Mouse (Mus musculus) monocyte, adult 2 months (primary cell): Measurements from ENCODE around the gene Cmtm8.

Experiments used
- DNase-seq, 2 experiments: peaks; one replicate each; pipeline ENCODE4 v3.0.0; 2022; ENCODE audit warnings: low spot score in 2 of 2, low read depth in 1 of 2

The Cmtm8 gene

GRCm38 (mm10) chr9:114844017-114844662 is at the start of gene Cmtm8:
TSS of gene Cmtm8 (minus strand) at chr9:114844156.
- peak; percentile 12 to 42 for DNase-seq

GRCm38 (mm10) chr9:114892974-114893373 is 49.0 kb upstream of the Cmtm8 start:
- DNase-seq, result no peak

DNA sequence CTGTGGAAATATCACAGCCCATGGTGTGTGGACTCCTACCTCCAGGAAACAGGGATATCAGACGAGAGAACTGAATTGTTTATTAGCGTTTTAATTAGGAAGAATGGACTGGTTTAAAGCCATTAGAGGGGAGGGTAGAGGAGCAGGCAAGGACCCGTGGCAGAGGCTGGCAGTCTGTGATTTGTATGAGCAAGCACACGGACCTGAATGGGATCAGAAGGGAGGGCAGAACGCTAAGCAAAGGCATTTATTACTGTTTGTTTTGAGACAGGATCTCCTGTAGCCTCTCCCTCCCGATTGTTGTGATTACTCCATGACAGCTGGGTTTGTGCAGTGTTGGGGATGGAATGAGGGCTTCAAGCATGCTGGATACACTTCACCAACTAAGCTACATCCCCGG is 46.4 kb upstream of the Cmtm8 start:
- no peak for DNase-seq

DNA sequence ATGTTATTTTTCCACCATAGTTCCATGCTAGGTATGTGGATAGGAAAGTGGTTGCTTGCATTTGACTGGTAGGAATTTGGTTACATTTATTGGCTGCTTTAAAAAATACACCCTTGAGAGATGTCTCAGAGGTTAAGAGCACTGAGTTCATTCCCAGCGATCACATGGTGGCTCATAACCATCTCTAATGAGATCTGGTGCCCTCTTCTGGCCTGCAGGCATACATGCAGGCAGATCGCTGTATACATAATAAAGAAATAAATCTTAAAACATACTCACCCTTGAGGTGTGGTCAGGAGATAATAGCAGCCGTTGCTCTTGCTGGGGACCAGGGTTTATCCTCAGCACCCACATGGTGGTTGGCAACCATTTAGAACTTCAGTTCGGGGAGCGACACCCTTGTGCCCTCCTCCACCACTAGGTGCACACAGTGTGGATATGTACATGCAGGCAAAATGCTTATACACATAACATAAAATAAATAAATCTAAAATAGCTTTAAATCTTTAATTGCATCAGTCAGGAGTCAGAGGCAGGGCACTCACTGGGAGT is 45.0 kb upstream of the Cmtm8 start:
- no peak for DNase-seq

DNA sequence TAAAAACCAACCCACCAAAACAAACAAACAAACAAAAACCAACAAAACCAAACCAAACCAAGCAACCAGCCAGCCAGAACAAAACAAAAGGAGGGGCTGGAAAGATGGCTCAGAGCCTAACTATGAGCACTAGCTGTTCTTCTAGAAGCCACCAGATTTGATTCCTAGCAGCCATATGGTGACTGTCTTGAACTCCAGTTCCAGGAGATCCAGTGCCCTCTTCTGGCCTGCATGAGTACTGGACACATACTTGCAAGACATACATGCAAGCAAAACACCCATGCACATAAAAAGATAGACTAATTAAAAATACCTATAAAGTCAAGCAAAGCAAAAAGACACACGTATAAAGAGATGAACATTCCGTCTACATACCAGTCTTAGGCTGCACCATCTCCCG is 43.7 kb upstream of the Cmtm8 start:
- no peak for DNase-seq

- no peak for DNase-seq
Measured at GRCm38 (mm10) chr9:114885991-114886662, 42.2 kb upstream of the Cmtm8 start.

DNA sequence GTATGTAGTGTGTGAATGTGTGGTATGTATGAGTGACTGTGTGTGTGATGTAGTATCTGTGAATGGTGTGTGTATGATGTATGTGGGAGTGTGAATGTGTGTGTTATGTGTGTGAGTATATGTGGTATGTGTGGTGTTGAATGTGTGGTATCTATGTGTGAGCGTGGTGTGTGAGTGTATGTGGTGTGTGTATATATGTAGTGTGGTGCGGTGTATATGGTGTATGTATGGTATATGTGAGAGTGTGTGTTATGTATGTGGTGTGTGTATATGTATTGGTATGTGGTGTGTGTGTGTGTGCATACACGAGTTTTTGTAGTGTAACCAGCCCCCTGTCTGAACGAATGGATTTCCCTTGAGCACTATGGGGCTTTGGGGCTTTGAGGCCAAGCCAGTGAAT is 41.6 kb upstream of the Cmtm8 start:
- DNase-seq, result no peak

- no peak for DNase-seq
Measured at GRCm38 (mm10) chr9:114881977-114882376, 38.0 kb upstream of the Cmtm8 start.

DNA sequence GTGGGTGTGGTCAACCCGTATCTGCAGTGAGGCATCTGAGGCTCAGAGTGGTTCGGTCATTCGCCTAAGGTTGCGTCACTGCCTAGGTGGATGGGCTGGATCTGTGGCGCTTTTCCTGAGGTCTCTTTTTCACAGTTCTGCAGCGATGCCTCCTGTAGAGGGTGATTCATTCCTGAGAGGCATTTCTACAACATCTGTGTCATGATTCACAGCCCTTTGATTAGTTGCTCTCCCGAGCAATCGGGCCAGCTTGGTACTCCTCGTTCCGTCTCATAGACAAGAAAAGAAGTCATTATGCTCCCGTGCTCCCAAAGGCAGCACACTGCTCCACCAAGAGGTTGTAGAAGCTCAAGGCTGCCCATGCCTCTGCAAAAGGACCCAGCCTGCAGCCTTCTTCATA is 11.4 kb upstream of the Cmtm8 start:
- no peak for DNase-seq

DNA sequence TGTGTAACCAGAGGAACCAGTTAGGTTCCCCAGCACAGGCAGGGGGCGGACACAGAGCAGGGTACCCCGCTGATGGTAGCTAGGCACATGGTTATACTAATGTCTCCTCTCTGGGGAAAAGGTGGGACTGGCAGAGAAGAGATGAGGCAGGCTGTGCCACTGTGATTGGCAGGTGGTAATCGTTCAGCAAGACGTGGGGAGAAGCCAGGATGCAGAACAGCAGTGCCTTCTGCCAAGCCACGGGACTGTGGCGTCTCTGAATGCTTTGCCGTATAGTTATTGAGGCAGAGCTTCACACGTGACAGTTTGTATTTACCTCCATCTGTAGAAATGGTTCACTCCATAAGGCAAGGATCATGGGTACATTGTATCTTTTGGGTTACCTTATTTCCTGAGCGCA is 10.7 kb upstream of the Cmtm8 start:
- DNase-seq, result no peak

DNA sequence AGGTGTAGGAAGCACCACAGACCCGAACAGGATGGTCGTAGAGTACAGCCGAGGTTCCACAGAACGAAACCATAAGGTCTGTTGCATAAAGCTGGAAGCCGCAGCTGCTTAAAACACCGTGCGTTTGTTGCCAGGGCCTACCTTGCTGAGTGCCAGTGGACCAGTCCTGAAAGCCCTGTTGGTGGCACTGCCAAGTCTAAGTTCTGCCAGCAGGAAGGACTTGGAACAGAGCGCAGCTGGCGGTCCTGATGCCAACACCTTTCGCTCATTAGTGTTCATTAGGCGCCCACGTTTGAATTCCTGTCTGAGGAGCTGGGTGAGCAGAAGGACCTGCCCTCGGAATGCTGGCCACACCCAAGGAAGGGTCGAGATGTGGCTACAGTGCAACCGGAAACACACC is 9.4 kb upstream of the Cmtm8 start:
- no peak for DNase-seq

- DNase-seq, result no peak
Measured at GRCm38 (mm10) chr9:114851419-114852190, 7.6 kb upstream of the Cmtm8 start.

DNA sequence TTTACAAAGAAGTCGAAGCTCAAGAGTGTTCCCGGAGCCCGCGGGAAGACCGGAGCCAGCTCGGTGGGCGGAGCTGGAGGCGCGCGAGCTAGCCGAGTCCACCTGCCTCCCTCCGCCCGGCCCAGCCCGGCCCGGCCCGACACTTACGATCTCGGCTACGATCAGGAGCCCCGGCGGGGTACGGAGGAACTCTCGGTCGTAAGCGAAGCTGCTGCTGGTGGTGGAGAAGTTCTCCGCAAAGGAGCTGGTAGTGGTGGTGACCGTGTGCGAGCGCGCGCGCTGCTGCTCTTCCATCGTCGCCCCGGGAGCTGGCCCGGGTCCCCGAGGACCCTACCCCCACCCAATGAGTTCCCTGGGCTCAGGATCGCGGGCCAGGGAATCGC is 331 bp downstream of the Cmtm8 start:
- no peak for DNase-seq

GRCm38 (mm10) chr9:114842886-114843285 is 1.1 kb downstream of the Cmtm8 start:
- no peak for DNase-seq

GRCm38 (mm10) chr9:114842269-114842668 is 1.7 kb downstream of the Cmtm8 start:
- DNase-seq, result no peak

GRCm38 (mm10) chr9:114838870-114839269 is 5.1 kb downstream of the Cmtm8 start:
- DNase-seq, result no peak

- no peak for DNase-seq
Measured at GRCm38 (mm10) chr9:114831527-114831926, 12.4 kb downstream of the Cmtm8 start.

DNA sequence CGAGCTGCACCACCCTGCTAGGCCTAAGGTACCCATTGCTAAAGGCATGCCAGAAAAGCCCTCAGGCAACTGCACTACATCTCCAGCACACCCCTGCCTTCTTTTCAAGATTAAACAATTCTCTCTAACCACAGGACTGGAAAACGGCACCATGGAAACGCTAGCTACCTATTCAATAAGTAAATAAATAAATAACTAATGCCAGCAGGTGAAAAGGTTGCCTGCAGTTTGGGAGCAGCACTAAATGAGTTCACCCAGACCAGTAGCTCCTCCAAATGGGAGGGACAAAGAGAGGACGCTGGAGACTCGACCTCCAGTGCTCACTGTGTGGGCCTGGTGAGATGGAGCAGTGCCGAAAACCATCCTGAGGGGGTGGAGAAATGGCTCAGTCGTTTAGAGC is 13.6 kb downstream of the Cmtm8 start:
- no peak for DNase-seq

DNA sequence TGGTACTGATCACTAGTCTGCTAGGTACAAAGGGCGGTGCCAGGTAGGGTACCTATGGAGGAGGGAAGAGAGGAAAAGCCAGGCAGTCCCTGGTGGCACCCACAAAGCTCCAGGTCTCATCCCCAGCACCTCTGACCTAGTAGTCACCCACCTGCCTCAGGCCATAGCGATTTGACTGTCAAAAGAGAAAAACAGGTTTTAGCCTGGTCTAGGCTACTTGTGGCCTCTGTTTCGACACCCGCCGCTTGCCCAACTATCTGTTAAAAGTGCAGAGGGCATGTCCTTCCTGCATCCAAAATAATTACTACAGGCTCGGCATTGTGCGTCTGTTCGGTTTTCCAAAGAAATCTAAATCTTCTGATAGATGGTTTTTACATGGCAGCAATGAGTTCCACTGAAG is 14.3 kb downstream of the Cmtm8 start:
- DNase-seq, result no peak

GRCm38 (mm10) chr9:114828377-114828776 is 15.6 kb downstream of the Cmtm8 start:
- DNase-seq, result no peak

DNA sequence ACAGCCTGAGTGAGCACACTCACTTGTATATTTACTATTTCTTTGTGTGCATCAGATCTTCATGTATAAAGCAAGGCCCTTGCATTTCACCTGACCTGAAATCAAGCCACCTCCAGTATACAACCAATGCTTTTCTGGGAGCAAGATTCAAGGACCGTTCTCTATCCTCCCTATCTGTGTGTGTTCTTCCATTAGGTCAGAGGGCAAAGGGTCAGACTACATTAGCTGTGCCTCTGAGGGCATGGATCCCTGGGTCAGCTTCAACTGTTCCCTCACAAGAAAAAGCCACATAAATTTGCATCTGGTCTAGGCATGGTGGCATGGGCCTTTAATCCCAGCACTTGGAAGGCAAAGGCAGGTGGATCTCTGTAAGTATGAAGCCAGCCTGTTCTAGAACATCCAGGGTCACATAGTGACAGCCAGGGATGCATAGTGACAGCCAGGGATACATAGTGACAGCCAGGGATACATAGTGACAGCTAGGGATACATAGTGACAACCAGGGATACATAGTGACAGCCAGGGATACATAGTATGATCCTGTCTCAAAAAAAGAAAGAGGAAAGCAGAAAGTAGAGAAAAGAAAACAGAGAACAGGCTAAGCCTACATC is 16.6 kb downstream of the Cmtm8 start:
- DNase-seq, result no peak

DNA sequence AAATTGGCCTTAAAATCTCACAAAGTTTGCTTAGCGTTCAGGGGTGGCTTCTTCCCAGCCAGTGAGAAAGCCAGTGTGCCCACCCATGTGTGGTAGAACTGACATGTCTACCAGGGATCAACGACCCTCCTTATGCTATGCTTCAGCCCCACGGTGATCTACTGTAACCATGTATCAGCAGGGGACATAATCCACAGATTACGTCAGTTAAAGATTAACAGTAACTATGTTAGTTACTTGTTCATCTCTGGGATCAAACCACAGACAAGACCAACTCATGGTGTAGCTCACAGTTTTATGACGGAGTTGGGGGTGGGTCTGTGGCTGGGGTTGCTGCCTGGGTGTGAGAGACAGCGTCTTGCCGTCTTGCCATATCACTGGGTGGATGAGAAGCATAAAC is 19.8 kb downstream of the Cmtm8 start:
- no peak for DNase-seq
